Mouse (Mus musculus) CD8-positive naive resting alpha-beta T cell, adult 2 months (primary cell): ENCODE measurements at regions not wholly inside any gene's neighbourhood (a gene's known extent, or its start where the extent isn't known, plus 50 kb on each side); places are given as distances from the start of the nearest gene placed in this dataset.

Experiments used
- DNase-seq, 2 experiments: peaks; one replicate each; pipeline ENCODE4 v3.0.0; 2022; ENCODE audit warnings: low read depth in 2 of 2, low spot score in 2 of 2

- no peak for DNase-seq
These were observed 152.1 kb upstream of the Tle3 start for GRCm38 (mm10) chr9:61220017-61220416.

GRCm38 (mm10) chr9:61222212-61223003 is 149.8 kb upstream of the Tle3 start:
- DNase-seq: no peak

GRCm38 (mm10) chr9:61225020-61225652 is 147.0 kb upstream of the Tle3 start:
- no peak for DNase-seq

GRCm38 (mm10) chr9:61225882-61226281 is 146.3 kb upstream of the Tle3 start:
- DNase-seq: no peak

GRCm38 (mm10) chr9:61226596-61227384 is 145.4 kb upstream of the Tle3 start:
- peak in 1 of 2 experiments; percentile 16 for DNase-seq

- no peak for DNase-seq
These were observed 144.5 kb upstream of the Tle3 start for GRCm38 (mm10) chr9:61227492-61228229.

GRCm38 (mm10) chr9:61228230-61228631 is 143.9 kb upstream of the Tle3 start:
- DNase-seq: no peak

GRCm38 (mm10) chr9:61230306-61230705 is 141.9 kb upstream of the Tle3 start:
- no peak for DNase-seq

- no peak for DNase-seq
These were observed 139.5 kb upstream of the Tle3 start for GRCm38 (mm10) chr9:61232630-61233029.

GRCm38 (mm10) chr9:61233251-61233650 is 138.9 kb upstream of the Tle3 start:
- DNase-seq: no peak

GRCm38 (mm10) chr9:61235653-61236610 is 136.2 kb upstream of the Tle3 start:
- DNase-seq: no peak

GRCm38 (mm10) chr9:61238687-61239250 is 133.4 kb upstream of the Tle3 start:
- DNase-seq: no peak

- no peak for DNase-seq
These were observed 132.8 kb upstream of the Tle3 start for GRCm38 (mm10) chr9:61239328-61239727.

GRCm38 (mm10) chr9:61241442-61241841 is 130.7 kb upstream of the Tle3 start:
- DNase-seq: no peak

GRCm38 (mm10) chr9:61242167-61242860 is 129.9 kb upstream of the Tle3 start:
- no peak for DNase-seq

- DNase-seq: no peak
These were observed 128.9 kb upstream of the Tle3 start for GRCm38 (mm10) chr9:61243289-61243688.

GRCm38 (mm10) chr9:61249691-61250425 is 122.3 kb upstream of the Tle3 start:
- no peak for DNase-seq

GRCm38 (mm10) chr9:61251606-61252005 is 120.6 kb upstream of the Tle3 start:
- peak; percentile 15 to 18 for DNase-seq
